Mouse (Mus musculus) lung, postnatal 0 days (tissue): ENCODE data around the gene Ube2i.

Source experiments
- CTCF ChIP-seq: IDR thresholded peaks from 2 replicates; pipeline ENCODE4 v1.5.1; 2016; ENCODE audit warnings: antibody characterized with exemption, mild to moderate bottlenecking
- EP300 ChIP-seq: IDR thresholded peaks from 2 replicates; pipeline ENCODE4 v1.6.1; 2016; ENCODE audit warnings: antibody characterized with exemption, mild to moderate bottlenecking, control low read depth

DNA sequence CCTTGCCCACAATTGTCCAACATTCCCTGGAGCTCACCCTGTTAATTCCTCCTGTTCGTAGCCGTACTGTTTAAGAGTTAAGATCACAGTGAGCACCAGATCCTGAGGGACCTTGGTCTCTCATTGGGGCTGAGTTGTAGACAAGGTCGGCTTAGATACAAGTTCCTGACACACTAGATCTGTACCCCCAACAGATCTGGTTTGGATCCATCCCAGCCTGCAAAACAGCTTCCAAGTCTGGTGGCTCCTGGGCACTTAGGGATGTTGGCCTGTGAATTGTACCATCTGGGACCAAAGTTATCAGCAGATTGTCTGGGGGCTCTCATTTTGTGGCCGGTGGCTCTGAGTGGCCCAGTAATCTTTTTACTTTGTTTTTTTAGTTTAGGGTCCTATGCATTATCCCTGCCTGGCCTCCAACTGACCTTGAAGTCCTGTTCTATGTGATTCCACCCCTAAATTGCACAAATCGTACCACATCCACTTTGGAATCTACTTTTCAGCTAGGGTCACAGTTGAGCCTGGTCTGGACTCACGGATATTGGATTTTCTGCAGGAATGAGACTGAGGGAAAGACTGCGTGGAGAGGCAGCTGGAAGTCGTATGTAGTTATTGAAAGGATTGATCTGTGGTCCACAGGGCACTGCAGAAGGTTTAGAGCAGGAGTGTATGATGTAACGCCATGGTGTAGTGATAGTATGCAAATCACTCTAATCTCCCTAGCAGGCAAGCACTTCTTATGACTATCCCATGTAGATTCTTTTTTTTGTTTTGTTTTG, at the start of gene Ube2i:
- TF ChIP-seq CTCF (no peak), EP300 (no peak)
